Mouse (Mus musculus): ENCODE results near the gene Prrt1. TPM values are rescaled to one million over a fixed set of nuclear protein-coding genes. Genes with fewer than 3 reads are reported as not detected.

Gene Prrt1
- total and polyA plus RNA-seq, 3 experiments: not detected

DNA sequence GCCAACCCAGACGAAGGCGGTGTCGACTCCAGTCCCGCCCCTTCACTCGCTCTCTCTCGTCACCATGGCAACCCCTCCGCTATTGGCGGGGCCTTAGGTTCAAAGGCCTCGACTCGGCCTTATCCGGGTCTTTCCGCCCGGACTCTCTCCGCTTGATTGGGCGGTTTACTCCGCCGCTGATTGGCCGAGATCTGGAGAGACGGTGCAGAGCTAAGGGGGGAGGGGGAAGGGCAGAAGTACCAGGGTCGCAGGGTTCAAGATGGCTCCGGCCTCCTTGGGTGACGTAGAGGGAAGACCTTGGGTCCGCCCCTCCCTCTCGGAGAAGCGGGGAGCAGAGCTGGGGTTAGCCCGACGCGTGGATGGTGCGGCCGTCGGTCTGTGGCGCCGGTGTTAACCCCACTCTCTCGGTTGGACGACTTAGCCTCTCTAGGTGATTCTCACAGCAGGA lies 25.2 kb upstream of the Prrt1 start, which contains the start of gene Agpat1 (continued):
- TF ChIP-seq POLR2A (IDR thresholded peaks at IDR 0.05; ENCODE audit: low read depth, low read length): peak; percentile 92
- TF ChIP-seq SIN3A (IDR thresholded peaks at IDR 0.05; ENCODE audit: low read length): no peak; the same call in 1 of the 2 replicates
- no peak for TF ChIP-seq MAFK (IDR thresholded peaks at IDR 0.05; ENCODE audit: insufficient replicate concordance, low read length)
- no peak for TF ChIP-seq UBTF (IDR thresholded peaks at IDR 0.05; ENCODE audit: low read depth, low read length)
- no peak for TF ChIP-seq ZKSCAN1 (IDR thresholded peaks at IDR 0.05; ENCODE audit: borderline replicate concordance, low read depth, low read length)
- TF ChIP-seq CHD1 (IDR thresholded peaks at IDR 0.05; ENCODE audit: low read depth, low read length): no peak
- no peak for TF ChIP-seq KAT2A (IDR thresholded peaks at IDR 0.05; ENCODE audit: insufficient replicate concordance, low read length)

- DNase-seq (ENCODE audit: extremely low read depth): peak; percentile 40
- peak overlapping the region; percentile 63 to 97 (median 82) for H3K4me3 ChIP-seq (replicated peaks in 1 of 3; ENCODE audit: low read depth in 2 of 3, low read length in 2 of 3, poor library complexity in 1 of 3)
- H3K36me3 ChIP-seq (replicated peaks in 1 of 2; ENCODE audit: control insufficient read depth in 1 of 2, insufficient read depth in 1 of 2, low read length in 1 of 2): peaks cover 15 to 44% of the 10 kb centered on the region in 2 experiments
- peak overlapping the region; percentile 49 for H3K9ac ChIP-seq (ENCODE audit: insufficient read depth, low read depth)
- H3K27ac ChIP-seq (ENCODE audit: insufficient read depth, low read depth): peak overlapping the region; percentile 49
- TF ChIP-seq NRF1 (IDR thresholded peaks at IDR 0.05; ENCODE audit: low read depth, low read length) (no peak), MAX (IDR thresholded peaks at IDR 0.05; ENCODE audit: low read length) (no peak), ZC3H11A (IDR thresholded peaks at IDR 0.05; ENCODE audit: low read depth, low read length) (no peak), SIN3A (IDR thresholded peaks at IDR 0.05; ENCODE audit: low read length) (no peak; the same call in 1 of the 2 replicates), UBTF (IDR thresholded peaks at IDR 0.05; ENCODE audit: low read depth, low read length) (0 out of 2 replicates have a peak, but pooled peaks have one; percentile 27), USF2 (conservative IDR thresholded peaks at IDR 0.05; ENCODE audit: low read depth, low read length) (no peak)
- H3K79me2 ChIP-seq (replicated peaks; ENCODE audit: control insufficient read depth, extremely low read depth, insufficient read depth, poor library complexity, severe bottlenecking): peaks cover 12% of the 10 kb centered on the region
- in situ Hi-C loops (cut with MboI; ENCODE audit: low pct_ligation_motif_present, low pct_unique_long_range_greater_than_20kb, low sequenced_read_pairs): no loop called here
- H3K27me3 ChIP-seq (replicated peaks): no peaks in the 10 kb centered on the region
- no peaks in the 10 kb centered on the region for H3K9me3 ChIP-seq (replicated peaks; ENCODE audit: low read length)
- peaks cover 12 to 39% of the 10 kb centered on the region in 2 experiments for H3K4me1 ChIP-seq (ENCODE audit: control insufficient read depth in 1 of 2, insufficient read depth in 2 of 2)
- H3K4me2 ChIP-seq (ENCODE audit: insufficient read depth, low read depth, poor library complexity, severe bottlenecking): peak overlapping the region; percentile 86
- dilution Hi-C loops (cut with MboI; ENCODE audit: extremely low pct_ligation_motif_present, extremely low pct_unique_long_range_greater_than_20kb, low sequenced_read_pairs): no loop called here
These were observed 24.7 kb upstream of the Prrt1 start for GRCm38 (mm10) chr17:34604511-34605237.

DNA sequence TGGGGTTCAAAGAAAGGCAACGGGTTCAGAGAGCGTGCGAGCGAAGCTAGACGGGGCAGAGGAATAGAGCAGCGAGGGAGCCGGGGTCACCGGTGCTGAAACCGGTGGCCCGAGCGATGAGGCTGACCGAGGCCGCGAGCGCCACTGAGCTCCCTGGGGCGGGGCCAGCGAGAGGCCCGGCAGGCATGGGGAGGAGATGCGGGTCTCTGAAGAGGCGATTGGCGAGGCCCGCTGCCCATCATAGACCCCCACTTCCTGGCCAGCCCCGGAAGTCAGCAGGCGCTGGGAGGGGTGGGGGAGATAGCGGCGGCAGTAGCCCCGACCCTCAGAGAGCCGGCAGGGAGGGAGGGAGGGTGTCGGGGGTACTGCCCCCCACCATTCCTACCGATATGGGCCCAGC lies 23.7 kb upstream of the Prrt1 start:
- H3K4me1 ChIP-seq (ENCODE audit: control insufficient read depth in 1 of 2, insufficient read depth in 2 of 2): peaks cover 12 to 39% of the 10 kb centered on the region in 2 experiments
- H3K4me3 ChIP-seq (replicated peaks in 1 of 3; ENCODE audit: low read depth in 2 of 3, low read length in 2 of 3, poor library complexity in 1 of 3): peak overlapping the region; percentile 63 to 97 (median 82)
- H3K79me2 ChIP-seq (replicated peaks; ENCODE audit: control insufficient read depth, extremely low read depth, insufficient read depth, poor library complexity, severe bottlenecking): peaks cover 12% of the 10 kb centered on the region
- no peaks in the 10 kb centered on the region for H3K27me3 ChIP-seq (replicated peaks)
- H3K9me3 ChIP-seq (replicated peaks; ENCODE audit: low read length): no peaks in the 10 kb centered on the region
- H3K27ac ChIP-seq (ENCODE audit: insufficient read depth, low read depth): peak overlapping the region; percentile 66
- in situ Hi-C loops (cut with MboI; ENCODE audit: low pct_ligation_motif_present, low pct_unique_long_range_greater_than_20kb, low sequenced_read_pairs) (no loop called here), dilution Hi-C loops (cut with MboI; ENCODE audit: extremely low pct_ligation_motif_present, extremely low pct_unique_long_range_greater_than_20kb, low sequenced_read_pairs) (no loop called here)
- H3K4me2 ChIP-seq (ENCODE audit: insufficient read depth, low read depth, poor library complexity, severe bottlenecking): peak overlapping the region; percentile 86
- DNase-seq (ENCODE audit: extremely low read depth): peak; percentile 93
- H3K9ac ChIP-seq (ENCODE audit: insufficient read depth, low read depth): peak overlapping the region; percentile 97
- H3K36me3 ChIP-seq (replicated peaks in 1 of 2; ENCODE audit: control insufficient read depth in 1 of 2, insufficient read depth in 1 of 2, low read length in 1 of 2): peaks cover 16 to 44% of the 10 kb centered on the region in 2 experiments
- no peak for TF ChIP-seq RAD21 (IDR thresholded peaks at IDR 0.05; ENCODE audit: low read depth, low read length)
- peak; percentile 81 for TF ChIP-seq HCFC1 (IDR thresholded peaks at IDR 0.05; ENCODE audit: low read depth, low read length)
- no peak for TF ChIP-seq ETS1 (conservative IDR thresholded peaks at IDR 0.05; ENCODE audit: low read depth, low read length)
- peak; percentile 20; the same call in 1 of the 2 replicates for TF ChIP-seq IRF4 (IDR thresholded peaks at IDR 0.05; ENCODE audit: low read depth, low read length)
- TF ChIP-seq BHLHE40 (IDR thresholded peaks at IDR 0.05; ENCODE audit: low read depth, low read length): no peak
- TF ChIP-seq SIN3A (IDR thresholded peaks at IDR 0.05; ENCODE audit: low read length): peak; percentile 75; the same call in 1 of the 2 replicates
- peak; percentile 34; the same call in 1 of the 2 replicates for TF ChIP-seq UBTF (IDR thresholded peaks at IDR 0.05; ENCODE audit: low read depth, low read length)
- no peak; the same call in 1 of the 2 replicates for TF ChIP-seq MEF2A (IDR thresholded peaks at IDR 0.05; ENCODE audit: borderline replicate concordance, low read depth, low read length)
- peak; percentile 88 for TF ChIP-seq ELF1 (IDR thresholded peaks at IDR 0.05; ENCODE audit: low read depth, low read length)
- TF ChIP-seq JUN (IDR thresholded peaks at IDR 0.05; ENCODE audit: insufficient read depth, low read depth, low read length): no peak
- peak; percentile 71 for TF ChIP-seq TBP (conservative IDR thresholded peaks at IDR 0.05; ENCODE audit: low read depth, low read length)
- no peak for TF ChIP-seq PAX5 (IDR thresholded peaks at IDR 0.05; ENCODE audit: low read length)
- TF ChIP-seq MAZ (IDR thresholded peaks at IDR 0.05; ENCODE audit: low read depth, low read length): peak; percentile 96
- TF ChIP-seq ZNF384 (IDR thresholded peaks at IDR 0.05; ENCODE audit: low read depth, low read length): no peak
- TF ChIP-seq GABPA (IDR thresholded peaks at IDR 0.05; ENCODE audit: insufficient replicate concordance, low read depth, low read length): no peak
- peak; percentile 87 for TF ChIP-seq ZMIZ1 (IDR thresholded peaks at IDR 0.05; ENCODE audit: low read depth, low read length)
- peak; percentile 40; the same call in 1 of the 2 replicates for TF ChIP-seq NRF1 (IDR thresholded peaks at IDR 0.05; ENCODE audit: low read depth, low read length)
- TF ChIP-seq POLR2A (IDR thresholded peaks at IDR 0.05; ENCODE audit: low read depth, low read length): peak; percentile 96
- TF ChIP-seq CHD1 (IDR thresholded peaks at IDR 0.05; ENCODE audit: low read depth, low read length): no peak
- peak; percentile 65; the same call in 1 of the 2 replicates for TF ChIP-seq KAT2A (IDR thresholded peaks at IDR 0.05; ENCODE audit: insufficient replicate concordance, low read length)
- TF ChIP-seq CTCF (conservative IDR thresholded peaks at IDR 0.05 in 1 of 2, IDR thresholded peaks at IDR 0.05 in 1 of 2; ENCODE audit: low read depth in 2 of 2, low read length in 2 of 2): no peak
- no peak for TF ChIP-seq EP300 (IDR thresholded peaks at IDR 0.05; ENCODE audit: low read length)
